Mouse (Mus musculus): ENCODE data around the gene Lat. TPM values are rescaled to one million over a fixed set of nuclear protein-coding genes. Genes with fewer than 3 reads are reported as not detected.
A peak's percentile ranks its signal among the peaks of the same experiment; 100 is the strongest.

The Lat gene
- polyA plus RNA-seq, 1 experiment: 74.0 TPM

- TF ChIP-seq CTCF (IDR thresholded peaks at IDR 0.05; ENCODE audit: control insufficient read depth, insufficient read depth, low read length) (no peak), POLR2A (IDR thresholded peaks at IDR 0.05; ENCODE audit: borderline replicate concordance, control insufficient read depth, low read depth, low read length) (no peak)
- WGBS: 5% methylated on average over 3 of the region's 3 CpGs
- Histone ChIP-seq H3K27ac (ENCODE audit: control insufficient read depth, insufficient read depth, low read depth, low read length, poor library complexity) (no peak overlapping the region), H3K4me1 (ENCODE audit: control insufficient read depth, insufficient read depth, low read length) (no peaks in the 10 kb centered on the region), H3K4me3 (replicated peaks; ENCODE audit: control insufficient read depth, low read depth, low read length) (no peak overlapping the region)
Observed at GRCm38 (mm10) chr7:126324791-126325190, 44.6 kb downstream of the Lat start.

DNA sequence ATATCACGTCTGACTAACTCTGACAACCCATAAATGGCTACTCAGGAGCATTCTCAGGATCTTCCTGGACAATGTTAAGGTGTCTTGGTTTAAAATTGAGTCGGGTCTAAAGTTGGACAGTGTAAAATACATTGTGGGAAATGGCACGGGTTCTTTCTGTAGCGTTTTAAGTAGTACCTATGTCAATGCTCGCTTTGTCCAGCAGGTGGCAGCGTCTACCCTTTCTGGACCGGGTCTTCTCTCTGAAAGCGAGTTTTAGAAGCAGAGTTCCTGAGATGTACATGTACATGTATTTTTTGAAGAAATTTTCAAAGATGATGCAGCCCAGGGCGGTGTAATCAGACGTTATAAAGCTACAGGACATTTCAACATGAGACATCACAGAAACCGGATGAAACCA lies 45.6 kb downstream of the Lat start:
- Histone ChIP-seq H3K4me3 (replicated peaks; ENCODE audit: control insufficient read depth, low read depth, low read length) (no peak overlapping the region), H3K4me1 (ENCODE audit: control insufficient read depth, insufficient read depth, low read length) (no peaks in the 10 kb centered on the region), H3K27ac (ENCODE audit: control insufficient read depth, insufficient read depth, low read depth, low read length, poor library complexity) (no peak overlapping the region)
- TF ChIP-seq POLR2A (IDR thresholded peaks at IDR 0.05; ENCODE audit: borderline replicate concordance, control insufficient read depth, low read depth, low read length): no peak
- peak; percentile 82 for TF ChIP-seq CTCF (IDR thresholded peaks at IDR 0.05; ENCODE audit: control insufficient read depth, insufficient read depth, low read length)
- WGBS: 6% methylated on average over 11 of the region's 11 CpGs

DNA sequence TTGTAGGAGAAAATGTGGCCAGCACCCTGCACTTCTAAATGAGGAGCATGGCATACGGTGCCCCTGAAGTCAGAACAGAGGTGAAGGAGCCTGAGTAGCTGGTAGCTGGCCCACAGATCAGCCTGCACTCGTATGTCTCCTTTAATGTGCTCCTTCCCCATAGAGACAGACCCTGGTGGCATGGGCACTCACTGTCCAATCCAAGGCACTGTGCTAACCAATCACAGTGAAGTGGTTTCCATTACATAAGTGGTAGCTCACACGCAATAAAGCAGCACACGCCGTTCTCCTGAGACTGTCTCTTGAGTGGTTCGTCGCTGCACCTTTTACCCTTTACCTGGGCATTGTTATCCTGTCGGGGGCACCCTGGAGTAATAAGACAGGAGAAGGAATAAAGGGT lies 55.1 kb downstream of the Lat start:
- Histone ChIP-seq H3K4me3 (replicated peaks; ENCODE audit: control insufficient read depth, low read depth, low read length) (no peak overlapping the region), H3K27ac (ENCODE audit: control insufficient read depth, insufficient read depth, low read depth, low read length, poor library complexity) (no peak overlapping the region), H3K4me1 (ENCODE audit: control insufficient read depth, insufficient read depth, low read length) (no peaks in the 10 kb centered on the region)
- WGBS: 39% methylated on average over 8 of the region's 8 CpGs
- TF ChIP-seq POLR2A (IDR thresholded peaks at IDR 0.05; ENCODE audit: borderline replicate concordance, control insufficient read depth, low read depth, low read length) (no peak), CTCF (IDR thresholded peaks at IDR 0.05; ENCODE audit: control insufficient read depth, insufficient read depth, low read length) (no peak)

Other genes starting within 250 kb of the Lat start
- 55.6 and 96.0 TPM in 2 replicates for gene Xpo6, start 169.1 kb downstream of the Lat start, polyA plus RNA-seq (2011; ENCODE audit: insufficient read depth, insufficient read length, low replicate concordance, missing spikeins)
- gene Sbk1, start 97.0 kb downstream of the Lat start, polyA plus RNA-seq (2011; ENCODE audit: insufficient read depth, insufficient read length, low replicate concordance, missing spikeins): 8.9 and 21.0 TPM in 2 replicates
- gene Spns1, start 7.9 kb upstream of the Lat start, polyA plus RNA-seq (2011; ENCODE audit: insufficient read depth, insufficient read length, low replicate concordance, missing spikeins): 13.0 and 32.8 TPM in 2 replicates
- 11.1 and 15.1 TPM in 2 replicates for gene Nfatc2ip, start 27.2 kb upstream of the Lat start, polyA plus RNA-seq (2011; ENCODE audit: insufficient read depth, insufficient read length, low replicate concordance, missing spikeins)
- gene Cd19, start 45.3 kb upstream of the Lat start, polyA plus RNA-seq (2011; ENCODE audit: insufficient read depth, insufficient read length, low replicate concordance, missing spikeins): 62.1 and 196 TPM in 2 replicates
- gene Rabep2, start 59.2 kb upstream of the Lat start, polyA plus RNA-seq (2011; ENCODE audit: insufficient read depth, insufficient read length, low replicate concordance, missing spikeins): 10.7 and 28.6 TPM in 2 replicates
- 12.0 and 13.4 TPM in 2 replicates for gene Atp2a1, start 93.5 kb upstream of the Lat start, polyA plus RNA-seq (2011; ENCODE audit: insufficient read depth, insufficient read length, low replicate concordance, missing spikeins)
- 34.4 and 95.0 TPM in 2 replicates for gene Sh2b1, start 105.9 kb upstream of the Lat start, polyA plus RNA-seq (2011; ENCODE audit: insufficient read depth, insufficient read length, low replicate concordance, missing spikeins)
- 16.7 and 36.3 TPM in 2 replicates for gene Tufm, start 117.8 kb upstream of the Lat start, polyA plus RNA-seq (2011; ENCODE audit: insufficient read depth, insufficient read length, low replicate concordance, missing spikeins)
- 78.5 and 156 TPM in 2 replicates for gene Atxn2l, start 133.9 kb upstream of the Lat start, polyA plus RNA-seq (2011; ENCODE audit: insufficient read depth, insufficient read length, low replicate concordance, missing spikeins)
- 52.3 and 90.2 TPM in 2 replicates for gene Eif3c, start 196.8 kb upstream of the Lat start, polyA plus RNA-seq (2011; ENCODE audit: insufficient read depth, insufficient read length, low replicate concordance, missing spikeins)
- 21.2 and 45.7 TPM in 2 replicates for gene Apobr, start 215.4 kb upstream of the Lat start, polyA plus RNA-seq (2011; ENCODE audit: insufficient read depth, insufficient read length, low replicate concordance, missing spikeins)
- 98.2 and 269 TPM in 2 replicates for gene Cln3, start 216.2 kb upstream of the Lat start, polyA plus RNA-seq (2011; ENCODE audit: insufficient read depth, insufficient read length, low replicate concordance, missing spikeins)
- 1.9 and 6.0 TPM in 2 replicates for gene Il27, start 225.4 kb upstream of the Lat start, polyA plus RNA-seq (2011; ENCODE audit: insufficient read depth, insufficient read length, low replicate concordance, missing spikeins)

Measured in bone marrow, adult 2 months (tissue).